Mouse (Mus musculus): ENCODE data around the gene Tesk1. TPM values are rescaled to one million over a fixed set of nuclear protein-coding genes. Genes with fewer than 3 reads are reported as not detected.

Tesk1 gene
- total RNA-seq, 1 experiment = 12.4 TPM

DNA sequence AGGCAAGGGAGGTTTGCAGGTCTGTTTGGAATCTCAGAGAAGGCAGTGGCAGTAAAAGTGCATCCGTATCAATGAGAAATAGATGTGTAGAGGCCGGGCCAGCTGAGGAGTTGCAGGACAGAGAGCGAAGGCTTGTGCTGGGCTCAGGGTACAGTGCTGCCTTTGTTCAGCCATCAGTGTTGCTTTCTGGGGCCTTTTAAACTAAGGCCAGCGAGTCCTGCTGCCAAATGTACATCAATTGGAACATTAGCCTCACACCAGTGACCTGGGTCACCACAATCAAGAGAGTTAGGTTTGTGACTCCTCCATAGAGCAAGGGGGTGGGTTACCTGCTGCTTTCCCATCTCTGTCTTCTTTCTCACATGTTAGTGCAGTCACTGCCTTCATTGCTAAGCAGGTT is 43.7 kb upstream of the Tesk1 start:
- in situ Hi-C loops (cut with MboI; ENCODE audit: low sequenced_read_pairs in 2 of 2, unreplicated experiment in 2 of 2) = no loop called here
- Histone ChIP-seq H3K36me3 (ENCODE audit: control insufficient read depth, insufficient read depth, low read length, poor library complexity, severe bottlenecking) (no peaks in the 10 kb centered on the region), H3K9me3 (ENCODE audit: control insufficient read depth, insufficient read depth, low read depth, low read length) (no peaks in the 10 kb centered on the region), H3K9ac (ENCODE audit: insufficient read depth, low read depth, low read length, poor library complexity, severe bottlenecking) (no peak overlapping the region), H3K4me1 (ENCODE audit: control insufficient read depth in 2 of 2, insufficient read depth in 2 of 2, low read length in 2 of 2, poor library complexity in 1 of 2) (peaks cover 9 to 22% of the 10 kb centered on the region in 2 experiments; a peak in 3 of 4 replicates), H3K4me3 (ENCODE audit: insufficient read depth in 1 of 2, low read depth in 1 of 2, low read length in 2 of 2, poor library complexity in 1 of 2, severe bottlenecking in 1 of 2) (no peak overlapping the region), H3K27ac (ENCODE audit: insufficient read depth, low read depth, low read length, poor library complexity, severe bottlenecking) (no peak overlapping the region)
- no peak for DNase-seq (ENCODE audit: low read depth, low spot score)
- TF ChIP-seq HCFC1 (IDR thresholded peaks at IDR 0.05; ENCODE audit: borderline replicate concordance, insufficient read depth, low read length) = no peak
- no peak for TF ChIP-seq CHD2 (IDR thresholded peaks at IDR 0.05; ENCODE audit: low read depth, low read length)
- no peak for TF ChIP-seq ZNF384 (IDR thresholded peaks at IDR 0.05; ENCODE audit: low read depth, low read length)
- no peak for TF ChIP-seq MAFK (IDR thresholded peaks at IDR 0.05; ENCODE audit: insufficient read depth, low read depth, low read length)
- no peak for TF ChIP-seq ZC3H11A (IDR thresholded peaks at IDR 0.05; ENCODE audit: borderline replicate concordance, low read depth, low read length)

DNA sequence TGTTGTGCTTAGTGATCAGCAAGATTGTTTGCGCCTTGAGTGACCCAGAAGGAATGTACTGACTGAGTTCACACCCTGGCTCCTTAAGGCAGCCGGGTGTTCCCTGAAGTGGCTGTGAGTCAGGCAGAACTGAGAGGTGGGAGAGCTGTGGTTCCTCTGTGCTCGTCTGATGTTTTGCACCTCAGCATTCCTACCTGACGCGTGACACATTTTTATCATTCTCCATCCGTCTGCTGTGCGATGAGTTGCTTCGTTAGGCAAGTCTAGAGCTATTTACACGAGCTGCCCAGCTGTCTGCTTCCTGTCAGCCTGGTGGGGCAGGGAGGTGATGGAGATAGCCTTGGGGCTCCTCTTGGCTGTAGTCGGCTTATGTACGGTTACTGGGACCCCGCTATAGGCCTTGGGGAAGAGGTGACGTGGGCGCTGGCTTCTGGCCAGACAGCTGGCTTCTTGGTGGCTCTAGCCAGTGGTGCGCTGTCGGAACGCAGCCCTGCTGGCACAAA is 42.9 kb upstream of the Tesk1 start:
- Histone ChIP-seq H3K9ac (ENCODE audit: insufficient read depth, low read depth, low read length, poor library complexity, severe bottlenecking) (no peak overlapping the region; the same call in 1 of the 2 replicates), H3K27ac (ENCODE audit: insufficient read depth, low read depth, low read length, poor library complexity, severe bottlenecking) (no peak overlapping the region), H3K9me3 (ENCODE audit: control insufficient read depth, insufficient read depth, low read depth, low read length) (no peaks in the 10 kb centered on the region), H3K4me1 (ENCODE audit: control insufficient read depth in 2 of 2, insufficient read depth in 2 of 2, low read length in 2 of 2, poor library complexity in 1 of 2) (peaks cover 9 to 25% of the 10 kb centered on the region in 2 experiments), H3K36me3 (ENCODE audit: control insufficient read depth, insufficient read depth, low read length, poor library complexity, severe bottlenecking) (no peaks in the 10 kb centered on the region), H3K4me3 (ENCODE audit: insufficient read depth in 1 of 2, low read depth in 1 of 2, low read length in 2 of 2, poor library complexity in 1 of 2, severe bottlenecking in 1 of 2) (peak overlapping the region; percentile 16 to 45; a peak in 2 of 4 replicates)
- in situ Hi-C loops (cut with MboI; ENCODE audit: low sequenced_read_pairs in 2 of 2, unreplicated experiment in 2 of 2) = no loop called here
- no peak for DNase-seq (ENCODE audit: low read depth, low spot score)
- TF ChIP-seq ZC3H11A (IDR thresholded peaks at IDR 0.05; ENCODE audit: borderline replicate concordance, low read depth, low read length) = no peak
- 0 out of 2 replicates have a peak, but pooled peaks have one; percentile 22 for TF ChIP-seq MAFK (IDR thresholded peaks at IDR 0.05; ENCODE audit: insufficient read depth, low read depth, low read length)
- no peak for TF ChIP-seq HCFC1 (IDR thresholded peaks at IDR 0.05; ENCODE audit: borderline replicate concordance, insufficient read depth, low read length)
- no peak for TF ChIP-seq ZNF384 (IDR thresholded peaks at IDR 0.05; ENCODE audit: low read depth, low read length)
- no peak for TF ChIP-seq CHD2 (IDR thresholded peaks at IDR 0.05; ENCODE audit: low read depth, low read length)

DNA sequence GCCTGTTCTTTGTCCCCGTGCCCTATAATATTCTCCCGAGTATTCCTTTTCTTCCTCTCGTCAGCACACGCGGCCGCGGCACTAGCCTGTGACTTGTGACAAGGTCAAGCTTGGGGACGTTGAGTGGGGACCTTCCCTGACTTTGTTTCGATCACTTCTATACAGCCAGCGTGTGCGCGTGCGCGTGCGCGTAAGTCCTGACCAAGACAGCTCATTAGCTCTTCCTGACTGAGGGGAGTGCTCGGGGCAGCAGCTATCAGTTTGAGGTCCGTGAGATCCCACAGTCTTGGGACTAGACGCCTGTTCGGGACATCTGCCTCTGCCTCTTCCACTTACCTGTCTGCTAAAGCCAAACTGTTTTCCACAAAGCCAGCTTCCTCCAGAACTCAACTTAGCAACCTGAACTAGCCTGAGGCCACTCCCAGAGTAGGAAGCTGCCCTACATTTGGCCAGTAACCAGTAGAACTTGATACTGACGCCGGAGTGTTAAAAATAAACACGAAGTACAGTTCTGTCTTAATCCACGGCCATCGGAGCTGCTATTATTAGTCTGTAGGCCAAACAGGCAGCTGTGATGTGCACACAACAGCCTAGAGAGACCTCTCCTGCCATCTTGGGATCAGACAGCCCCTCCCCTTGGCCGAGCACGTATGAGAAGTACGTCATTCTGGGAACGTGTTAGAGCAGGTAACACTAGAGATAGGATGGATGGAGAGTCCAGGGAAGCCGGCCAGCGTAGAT is 42.2 kb upstream of the Tesk1 start:
- Histone ChIP-seq H3K36me3 (ENCODE audit: control insufficient read depth, insufficient read depth, low read length, poor library complexity, severe bottlenecking) (no peaks in the 10 kb centered on the region), H3K9ac (ENCODE audit: insufficient read depth, low read depth, low read length, poor library complexity, severe bottlenecking) (no peak overlapping the region; the same call in 1 of the 2 replicates), H3K4me3 (ENCODE audit: insufficient read depth in 1 of 2, low read depth in 1 of 2, low read length in 2 of 2, poor library complexity in 1 of 2, severe bottlenecking in 1 of 2) (peak overlapping the region; percentile 16 to 45; a peak in 3 of 4 replicates), H3K4me1 (ENCODE audit: control insufficient read depth in 2 of 2, insufficient read depth in 2 of 2, low read length in 2 of 2, poor library complexity in 1 of 2) (peaks cover 9 to 28% of the 10 kb centered on the region in 2 experiments), H3K27ac (ENCODE audit: insufficient read depth, low read depth, low read length, poor library complexity, severe bottlenecking) (no peak overlapping the region), H3K9me3 (ENCODE audit: control insufficient read depth, insufficient read depth, low read depth, low read length) (no peaks in the 10 kb centered on the region)
- DNase-seq (ENCODE audit: low read depth, low spot score) = no peak
- in situ Hi-C loops (cut with MboI; ENCODE audit: low sequenced_read_pairs in 2 of 2, unreplicated experiment in 2 of 2) = no loop called here
- TF ChIP-seq ZC3H11A (IDR thresholded peaks at IDR 0.05; ENCODE audit: borderline replicate concordance, low read depth, low read length) = no peak
- TF ChIP-seq ZNF384 (IDR thresholded peaks at IDR 0.05; ENCODE audit: low read depth, low read length) = no peak
- TF ChIP-seq MAFK (IDR thresholded peaks at IDR 0.05; ENCODE audit: insufficient read depth, low read depth, low read length) = no peak
- TF ChIP-seq CHD2 (IDR thresholded peaks at IDR 0.05; ENCODE audit: low read depth, low read length) = no peak
- no peak for TF ChIP-seq HCFC1 (IDR thresholded peaks at IDR 0.05; ENCODE audit: borderline replicate concordance, insufficient read depth, low read length)

DNA sequence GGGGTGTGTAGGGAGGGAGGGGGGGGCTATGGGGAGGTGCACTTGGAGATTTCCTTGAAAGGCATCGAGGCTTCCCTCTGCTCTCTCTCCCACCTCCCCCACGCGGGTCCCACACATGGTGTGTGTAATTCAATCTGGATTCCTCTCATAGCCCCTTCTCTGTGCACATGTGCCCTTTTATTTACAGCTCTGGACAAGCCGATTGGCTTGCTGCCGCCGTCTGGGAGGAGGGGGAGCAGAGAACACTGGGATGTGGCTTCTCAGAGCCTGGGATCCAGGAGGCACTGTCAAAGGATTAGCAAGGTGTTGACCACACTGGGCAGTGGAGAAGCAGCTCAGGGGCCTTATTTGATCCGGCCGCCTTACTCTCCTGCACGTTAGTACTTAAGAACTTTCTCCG is 40.8 kb upstream of the Tesk1 start:
- TF ChIP-seq CHD2 (IDR thresholded peaks at IDR 0.05; ENCODE audit: low read depth, low read length) (no peak), ZNF384 (IDR thresholded peaks at IDR 0.05; ENCODE audit: low read depth, low read length) (no peak), HCFC1 (IDR thresholded peaks at IDR 0.05; ENCODE audit: borderline replicate concordance, insufficient read depth, low read length) (no peak), MAFK (IDR thresholded peaks at IDR 0.05; ENCODE audit: insufficient read depth, low read depth, low read length) (no peak), ZC3H11A (IDR thresholded peaks at IDR 0.05; ENCODE audit: borderline replicate concordance, low read depth, low read length) (no peak)
- DNase-seq (ENCODE audit: low read depth, low spot score) = no peak
- H3K27ac ChIP-seq (ENCODE audit: insufficient read depth, low read depth, low read length, poor library complexity, severe bottlenecking) = no peak overlapping the region
- in situ Hi-C loops (cut with MboI; ENCODE audit: low sequenced_read_pairs in 2 of 2, unreplicated experiment in 2 of 2) = no loop called here
- H3K9me3 ChIP-seq (ENCODE audit: control insufficient read depth, insufficient read depth, low read depth, low read length) = no peaks in the 10 kb centered on the region
- H3K4me3 ChIP-seq (ENCODE audit: insufficient read depth in 1 of 2, low read depth in 1 of 2, low read length in 2 of 2, poor library complexity in 1 of 2, severe bottlenecking in 1 of 2) = peak overlapping the region; percentile 31 to 34; a peak in 3 of 4 replicates
- no peak overlapping the region for H3K9ac ChIP-seq (ENCODE audit: insufficient read depth, low read depth, low read length, poor library complexity, severe bottlenecking)
- H3K36me3 ChIP-seq (ENCODE audit: control insufficient read depth, insufficient read depth, low read length, poor library complexity, severe bottlenecking) = no peaks in the 10 kb centered on the region
- H3K4me1 ChIP-seq (ENCODE audit: control insufficient read depth in 2 of 2, insufficient read depth in 2 of 2, low read length in 2 of 2, poor library complexity in 1 of 2) = peaks cover 9 to 33% of the 10 kb centered on the region in 2 experiments

Data from ES-E14 (cell line).